Mouse (Mus musculus): ENCODE measurements around the gene Chn1. TPM values are rescaled to one million over a fixed set of nuclear protein-coding genes. Genes with fewer than 3 reads are reported as not detected.

Gene Chn1
- total and polyA plus RNA-seq, 3 experiments: 4.2 to 17.0 (median 9.9) TPM

- Histone ChIP-seq H3K4me3 (replicated peaks in 1 of 3; ENCODE audit: low read depth in 2 of 3, low read length in 2 of 3, poor library complexity in 1 of 3) (no peak overlapping the region), H3K4me2 (ENCODE audit: insufficient read depth, low read depth, poor library complexity, severe bottlenecking) (no peak overlapping the region), H3K9ac (ENCODE audit: insufficient read depth, low read depth) (no peak overlapping the region), H3K27ac (ENCODE audit: insufficient read depth, low read depth) (no peak overlapping the region), H3K36me3 (replicated peaks in 1 of 2; ENCODE audit: control insufficient read depth in 1 of 2, insufficient read depth in 1 of 2, low read length in 1 of 2) (no peaks in the 10 kb centered on the region), H3K4me1 (ENCODE audit: control insufficient read depth in 1 of 2, insufficient read depth in 2 of 2) (no peaks in the 10 kb centered on the region), H3K79me2 (replicated peaks; ENCODE audit: control insufficient read depth, extremely low read depth, insufficient read depth, poor library complexity, severe bottlenecking) (no peaks in the 10 kb centered on the region), H3K9me3 (replicated peaks; ENCODE audit: low read length) (no peaks in the 10 kb centered on the region), H3K27me3 (replicated peaks) (no peaks in the 10 kb centered on the region)
- TF ChIP-seq MXI1 (IDR thresholded peaks at IDR 0.05; ENCODE audit: low read depth, low read length): no peak
- no peak for TF ChIP-seq RCOR1 (conservative IDR thresholded peaks at IDR 0.05; ENCODE audit: low read depth, low read length)
- no peak for TF ChIP-seq ZC3H11A (IDR thresholded peaks at IDR 0.05; ENCODE audit: low read depth, low read length)
- TF ChIP-seq POLR2A (IDR thresholded peaks at IDR 0.05; ENCODE audit: low read depth, low read length): no peak
- TF ChIP-seq MAZ (IDR thresholded peaks at IDR 0.05; ENCODE audit: low read depth, low read length): no peak
- TF ChIP-seq PAX5 (IDR thresholded peaks at IDR 0.05; ENCODE audit: low read length): no peak
- TF ChIP-seq SMC3 (IDR thresholded peaks at IDR 0.05; ENCODE audit: low read depth, low read length): no peak
- TF ChIP-seq MAX (IDR thresholded peaks at IDR 0.05; ENCODE audit: low read length): no peak
- no peak for TF ChIP-seq CTCF (conservative IDR thresholded peaks at IDR 0.05 in 1 of 2, IDR thresholded peaks at IDR 0.05 in 1 of 2; ENCODE audit: low read depth in 2 of 2, low read length in 2 of 2)
- no peak for TF ChIP-seq USF2 (conservative IDR thresholded peaks at IDR 0.05; ENCODE audit: low read depth, low read length)
- no peak for TF ChIP-seq RAD21 (IDR thresholded peaks at IDR 0.05; ENCODE audit: low read depth, low read length)
- no peak for TF ChIP-seq ZNF384 (IDR thresholded peaks at IDR 0.05; ENCODE audit: low read depth, low read length)
- no peak for TF ChIP-seq NELFE (IDR thresholded peaks at IDR 0.05; ENCODE audit: low read depth, low read length)
- TF ChIP-seq JUN (IDR thresholded peaks at IDR 0.05; ENCODE audit: insufficient read depth, low read depth, low read length): no peak
- no peak for TF ChIP-seq TCF12 (IDR thresholded peaks at IDR 0.05; ENCODE audit: low read depth, low read length)
- TF ChIP-seq ZMIZ1 (IDR thresholded peaks at IDR 0.05; ENCODE audit: low read depth, low read length): no peak
- TF ChIP-seq USF1 (IDR thresholded peaks at IDR 0.05; ENCODE audit: low read depth, low read length): no peak
- no peak for TF ChIP-seq IRF4 (IDR thresholded peaks at IDR 0.05; ENCODE audit: low read depth, low read length)
- no peak for TF ChIP-seq ZKSCAN1 (IDR thresholded peaks at IDR 0.05; ENCODE audit: borderline replicate concordance, low read depth, low read length)
- dilution Hi-C loops (cut with MboI; ENCODE audit: extremely low pct_ligation_motif_present, extremely low pct_unique_long_range_greater_than_20kb, low sequenced_read_pairs) (no loop called here), in situ Hi-C loops (cut with MboI; ENCODE audit: low pct_ligation_motif_present, low pct_unique_long_range_greater_than_20kb, low sequenced_read_pairs) (no loop called here)
- DNase-seq (ENCODE audit: extremely low read depth): no peak
Observed at GRCm38 (mm10) chr2:73712481-73712880, 62.7 kb downstream of the Chn1 start.

DNA sequence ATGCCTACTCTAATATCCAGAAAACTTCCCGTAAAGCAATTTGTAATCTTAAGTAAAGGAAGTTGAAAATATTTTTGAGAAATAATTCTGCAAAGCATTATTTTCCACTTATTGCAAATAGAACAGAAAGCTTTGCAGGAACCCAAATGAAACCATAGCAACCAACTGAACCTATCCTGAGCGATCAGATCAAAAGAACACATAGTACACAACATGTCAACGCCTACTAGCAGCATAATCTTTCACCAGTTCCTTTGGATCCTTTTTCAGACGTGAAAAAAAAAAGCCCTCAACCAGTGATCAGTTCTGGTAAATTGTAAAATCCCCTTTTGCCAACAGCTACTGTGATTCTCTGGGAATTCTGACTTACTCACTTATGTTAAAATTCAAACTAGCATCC is 82.1 kb downstream of the Chn1 start:
- Histone ChIP-seq H3K27me3 (replicated peaks) (no peaks in the 10 kb centered on the region), H3K36me3 (replicated peaks in 1 of 2; ENCODE audit: control insufficient read depth in 1 of 2, insufficient read depth in 1 of 2, low read length in 1 of 2) (no peaks in the 10 kb centered on the region), H3K4me3 (replicated peaks in 1 of 3; ENCODE audit: low read depth in 2 of 3, low read length in 2 of 3, poor library complexity in 1 of 3) (no peak overlapping the region), H3K4me1 (ENCODE audit: control insufficient read depth in 1 of 2, insufficient read depth in 2 of 2) (no peaks in the 10 kb centered on the region), H3K9me3 (replicated peaks; ENCODE audit: low read length) (no peaks in the 10 kb centered on the region), H3K4me2 (ENCODE audit: insufficient read depth, low read depth, poor library complexity, severe bottlenecking) (no peak overlapping the region), H3K79me2 (replicated peaks; ENCODE audit: control insufficient read depth, extremely low read depth, insufficient read depth, poor library complexity, severe bottlenecking) (no peaks in the 10 kb centered on the region), H3K9ac (ENCODE audit: insufficient read depth, low read depth) (no peak overlapping the region), H3K27ac (ENCODE audit: insufficient read depth, low read depth) (no peak overlapping the region)
- no peak for DNase-seq (ENCODE audit: extremely low read depth)
- dilution Hi-C loops (cut with MboI; ENCODE audit: extremely low pct_ligation_motif_present, extremely low pct_unique_long_range_greater_than_20kb, low sequenced_read_pairs) (no loop called here), in situ Hi-C loops (cut with MboI; ENCODE audit: low pct_ligation_motif_present, low pct_unique_long_range_greater_than_20kb, low sequenced_read_pairs) (no loop called here)
- TF ChIP-seq TBP (conservative IDR thresholded peaks at IDR 0.05; ENCODE audit: low read depth, low read length) (no peak), SIN3A (IDR thresholded peaks at IDR 0.05; ENCODE audit: low read length) (no peak), JUN (IDR thresholded peaks at IDR 0.05; ENCODE audit: insufficient read depth, low read depth, low read length) (no peak), MAZ (IDR thresholded peaks at IDR 0.05; ENCODE audit: low read depth, low read length) (no peak), USF1 (IDR thresholded peaks at IDR 0.05; ENCODE audit: low read depth, low read length) (no peak), TCF12 (IDR thresholded peaks at IDR 0.05; ENCODE audit: low read depth, low read length) (no peak), CHD1 (IDR thresholded peaks at IDR 0.05; ENCODE audit: low read depth, low read length) (no peak), SMC3 (IDR thresholded peaks at IDR 0.05; ENCODE audit: low read depth, low read length) (no peak), USF2 (conservative IDR thresholded peaks at IDR 0.05; ENCODE audit: low read depth, low read length) (no peak), KAT2A (IDR thresholded peaks at IDR 0.05; ENCODE audit: insufficient replicate concordance, low read length) (no peak), MAX (IDR thresholded peaks at IDR 0.05; ENCODE audit: low read length) (no peak), UBTF (IDR thresholded peaks at IDR 0.05; ENCODE audit: low read depth, low read length) (no peak), NRF1 (IDR thresholded peaks at IDR 0.05; ENCODE audit: low read depth, low read length) (no peak), RCOR1 (conservative IDR thresholded peaks at IDR 0.05; ENCODE audit: low read depth, low read length) (no peak), CHD2 (IDR thresholded peaks at IDR 0.05; ENCODE audit: low read length) (no peak), BHLHE40 (IDR thresholded peaks at IDR 0.05; ENCODE audit: low read depth, low read length) (no peak)
